Mouse (Mus musculus) MEL (cell line): ENCODE data around the gene Serpina3k. TPM values are rescaled to one million over a fixed set of nuclear protein-coding genes. Genes with fewer than 3 reads are reported as not detected.

Experiments used
- DNase-seq: peaks from one replicate; pipeline ENCODE4 v3.0.0; 2011; ENCODE audit warnings: low read depth, low spot score
- H3K27ac ChIP-seq: 2 replicates; pipeline ENCODE4 v1.5.1; 2012; ENCODE audit warnings: low read depth, mild to moderate bottlenecking, control low read depth, low read length, moderate library complexity; ENCODE audit not compliant: control insufficient read depth
- H3K27me3 ChIP-seq, 2 experiments: fragments of 150-350 bp in 1 of 2; sonication (generic) in 1 of 2; 2 replicates each; pipeline ENCODE4 v1.6.1; 2012; ENCODE audit warnings: low read length in 2 of 2, mild to moderate bottlenecking in 2 of 2, improper control_type of control experiment in 1 of 2, moderate library complexity in 1 of 2; ENCODE audit not compliant: insufficient read depth in 2 of 2, control insufficient read depth in 1 of 2
- H3K36me3 ChIP-seq, 2 experiments: 2 replicates each; pipeline ENCODE4 v1.6.1; 2012 to 2014; ENCODE audit warnings: low read length in 2 of 2, improper control_type of control experiment in 1 of 2, inconsistent platforms in 1 of 2, mild to moderate bottlenecking in 1 of 2; ENCODE audit not compliant: insufficient read depth in 2 of 2, control insufficient read depth in 1 of 2
- H3K4me1 ChIP-seq, 2 experiments: fragments of 150-350 bp in 1 of 2; sonication (generic) in 1 of 2; 2 replicates each; pipeline ENCODE4 v1.6.1; 2012; ENCODE audit warnings: low read length in 2 of 2, improper control_type of control experiment in 1 of 2, mild to moderate bottlenecking in 1 of 2; ENCODE audit not compliant: insufficient read depth in 2 of 2, control insufficient read depth in 1 of 2
- H3K4me3 ChIP-seq, 2 experiments: fragments of 150-350 bp in 1 of 2; sonication (generic) in 1 of 2; 2 replicates each; pipeline ENCODE4 v1.5.1; 2012; ENCODE audit warnings: low read depth in 2 of 2, low read length in 2 of 2, mild to moderate bottlenecking in 2 of 2, moderate library complexity in 2 of 2, control low read depth in 1 of 2, improper control_type of control experiment in 1 of 2; ENCODE audit not compliant: control insufficient read depth in 1 of 2, insufficient read depth in 1 of 2
- H3K79me2 ChIP-seq: 2 replicates; pipeline ENCODE4 v1.6.1; 2012; ENCODE audit warnings: mild to moderate bottlenecking, low read length, moderate library complexity; ENCODE audit not compliant: control insufficient read depth, poor library complexity, insufficient read depth
- H3K9ac ChIP-seq: 2 replicates; pipeline ENCODE4 v1.6.1; 2012; ENCODE audit warnings: low read depth, mild to moderate bottlenecking, control low read depth, low read length, moderate library complexity; ENCODE audit not compliant: control insufficient read depth, poor library complexity, severe bottlenecking
- H3K9me3 ChIP-seq: fragments of 150-350 bp; sonication (generic); replicated peaks from 2 replicates; pipeline ENCODE4 v1.6.1; 2012; ENCODE audit warnings: mild to moderate bottlenecking, low read length, improper control_type of control experiment, moderate library complexity; ENCODE audit not compliant: insufficient read depth
- BHLHE40 ChIP-seq: IDR thresholded peaks from 2 replicates; pipeline ENCODE4 v1.6.1; 2012; ENCODE audit warnings: low read depth, mild to moderate bottlenecking, inconsistent platforms, low read length, improper control_type of control experiment, borderline replicate concordance
- CTCF ChIP-seq, 3 experiments: IDR thresholded peaks in 2 of 3; conservative IDR thresholded peaks in 1 of 3; 2 replicates each; pipeline ENCODE4 v1.5.1; 2011 to 2012; ENCODE audit warnings: low read length in 3 of 3, low read depth in 2 of 3, mild to moderate bottlenecking in 2 of 3, improper control_type of control experiment in 1 of 3, inconsistent platforms in 1 of 3, mixed read lengths in 1 of 3, moderate library complexity in 1 of 3; ENCODE audit not compliant: control insufficient read depth in 1 of 3, insufficient read depth in 1 of 3, poor library complexity in 1 of 3, severe bottlenecking in 1 of 3
- E2F4 ChIP-seq: IDR thresholded peaks from 2 replicates; pipeline ENCODE4 v1.6.1; 2011; ENCODE audit warnings: low read depth, low read length, improper control_type of control experiment, borderline replicate concordance
- ELF1 ChIP-seq: IDR thresholded peaks from 2 replicates; pipeline ENCODE4 v1.6.1; 2014; ENCODE audit warnings: low read depth, mild to moderate bottlenecking, inconsistent platforms, low read length, improper control_type of control experiment, moderate library complexity
- EP300 ChIP-seq, 2 experiments: IDR thresholded peaks; 2 replicates each; pipeline ENCODE4 v1.6.1; 2011; ENCODE audit warnings: improper control_type of control experiment in 2 of 2, low read length in 2 of 2, low read depth in 1 of 2, mild to moderate bottlenecking in 1 of 2
- ETS1 ChIP-seq: IDR thresholded peaks from 2 replicates; pipeline ENCODE4 v1.6.1; 2012; ENCODE audit warnings: low read depth, mild to moderate bottlenecking, inconsistent platforms, low read length, improper control_type of control experiment, moderate library complexity
- GABPA ChIP-seq: IDR thresholded peaks from 2 replicates; pipeline ENCODE4 v1.6.1; 2012; ENCODE audit warnings: low read depth, mild to moderate bottlenecking, inconsistent platforms, low read length, improper control_type of control experiment, moderate library complexity
- KAT2A ChIP-seq: conservative IDR thresholded peaks from 2 replicates; pipeline ENCODE4 v1.6.1; 2012; ENCODE audit warnings: low read depth, low read length, improper control_type of control experiment, inconsistent platforms
- MAX ChIP-seq: IDR thresholded peaks from 2 replicates; pipeline ENCODE4 v1.6.1; 2011; ENCODE audit warnings: low read length, improper control_type of control experiment
- MEF2A ChIP-seq: IDR thresholded peaks from 2 replicates; pipeline ENCODE4 v1.6.1; 2014; ENCODE audit warnings: low read depth, mild to moderate bottlenecking, inconsistent platforms, low read length, improper control_type of control experiment; ENCODE audit not compliant: poor library complexity, insufficient replicate concordance, severe bottlenecking; ENCODE audit errors: extremely low read depth
- MYB ChIP-seq: IDR thresholded peaks from 2 replicates; pipeline ENCODE4 v1.6.1; 2011; ENCODE audit warnings: mild to moderate bottlenecking, low read depth, low read length, improper control_type of control experiment
- MYC ChIP-seq: IDR thresholded peaks from 2 replicates; pipeline ENCODE4 v1.6.1; 2011; ENCODE audit warnings: low read depth, mild to moderate bottlenecking, low read length, improper control_type of control experiment, moderate library complexity
- NELFE ChIP-seq: IDR thresholded peaks from 2 replicates; pipeline ENCODE4 v1.6.1; 2011; ENCODE audit warnings: low read depth, low read length, improper control_type of control experiment
- POLR2AphosphoS5 ChIP-seq: IDR thresholded peaks from 2 replicates; pipeline ENCODE4 v1.6.1; 2012; ENCODE audit warnings: low read depth, borderline replicate concordance, mild to moderate bottlenecking, inconsistent platforms, low read length, moderate library complexity, mixed read lengths
- SMC3 ChIP-seq: IDR thresholded peaks from 2 replicates; pipeline ENCODE4 v1.6.1; 2011; ENCODE audit warnings: low read depth, low read length, improper control_type of control experiment
- TBP ChIP-seq: IDR thresholded peaks from 2 replicates; pipeline ENCODE4 v1.8.0; 2011; ENCODE audit warnings: low read depth, low read length, improper control_type of control experiment
- TCF12 ChIP-seq: IDR thresholded peaks from 2 replicates; pipeline ENCODE4 v1.6.1; 2014; ENCODE audit warnings: low read depth, mild to moderate bottlenecking, inconsistent platforms, low read length, improper control_type of control experiment, moderate library complexity
- UBTF ChIP-seq: IDR thresholded peaks from 2 replicates; pipeline ENCODE4 v1.6.1; 2012; ENCODE audit warnings: low read depth, mild to moderate bottlenecking, inconsistent platforms, low read length, improper control_type of control experiment, moderate library complexity, borderline replicate concordance; ENCODE audit not compliant: insufficient read depth
- USF1 ChIP-seq: IDR thresholded peaks from 2 replicates; pipeline ENCODE4 v1.6.1; 2014; ENCODE audit warnings: low read depth, mild to moderate bottlenecking, inconsistent platforms, low read length, improper control_type of control experiment, moderate library complexity
- USF2 ChIP-seq, 2 experiments: IDR thresholded peaks; 2 replicates each; pipeline ENCODE4 v1.6.1; 2011 to 2012; ENCODE audit warnings: improper control_type of control experiment in 2 of 2, low read length in 2 of 2, borderline replicate concordance in 1 of 2, inconsistent platforms in 1 of 2, low read depth in 1 of 2, mild to moderate bottlenecking in 1 of 2; ENCODE audit not compliant: insufficient read depth in 1 of 2
- ZKSCAN1 ChIP-seq: IDR thresholded peaks from 2 replicates; pipeline ENCODE4 v1.6.1; 2012; ENCODE audit warnings: low read depth, mild to moderate bottlenecking, inconsistent platforms, low read length, improper control_type of control experiment, moderate library complexity
- polyA plus RNA-seq, 2 experiments: library from polyadenylated mRNA; stranded (reverse) in 1 of 2; unstranded in 1 of 2; fragments of >175 nt in 1 of 2; fragments of >200 nt in 1 of 2; gene quantifications; 2 replicates each; pipeline versions ENCODE4 v1.2.1 to v1.2.4; 2012; ENCODE audit warnings: low replicate concordance in 2 of 2, low read depth in 1 of 2; ENCODE audit not compliant: insufficient read length in 2 of 2, insufficient read depth in 1 of 2, missing spikeins in 1 of 2
- total RNA-seq: library from RNA; depleted of rRNA; stranded (reverse); fragments of 300-350 nt; gene quantifications from 2 replicates; pipeline ENCODE4 v1.2.3, GENCODE M21; 2012

Serpina3k gene
- total and polyA plus RNA-seq, 3 experiments, result not detected

- TF ChIP-seq ETS1 (no peak), EP300 (IDR thresholded peaks at IDR 0.05; ENCODE audit: low read depth in 1 of 2, low read length in 2 of 2) (no peak)
- TF ChIP-seq, all 39 proteins: peak for 0
Measured at GRCm38 (mm10) chr12:104298049-104298448, 40.2 kb upstream of the Serpina3k start (continued).

- Histone ChIP-seq H3K79me2 (no peaks in the 10 kb centered on the region), H3K4me1 (no peaks in the 10 kb centered on the region), H3K4me3 (no peak overlapping the region), H3K27ac (no peak overlapping the region), H3K27me3 (no peaks in the 10 kb centered on the region), H3K9me3 (no peaks in the 10 kb centered on the region), H3K36me3 (no peaks in the 10 kb centered on the region), H3K9ac (no peak overlapping the region)
- no peak for TF ChIP-seq SMC3
- TF ChIP-seq BHLHE40, result no peak
- no peak for TF ChIP-seq MYB
- no peak for TF ChIP-seq NELFE
- no peak for TF ChIP-seq GABPA
- no peak for TF ChIP-seq TBP
- TF ChIP-seq UBTF, result no peak
- TF ChIP-seq KAT2A, result no peak
- TF ChIP-seq MAX, result no peak
- no peak for DNase-seq
Measured at GRCm38 (mm10) chr12:104305991-104306390, 32.3 kb upstream of the Serpina3k start.

GRCm38 (mm10) chr12:104314253-104314652 is 24.0 kb upstream of the Serpina3k start, which contains the start of gene Serpina3j:
TSS of gene Serpina3j (plus strand) at chr12:104314553.
- H3K9me3 ChIP-seq, result no peaks in the 10 kb centered on the region
- no peak for TF ChIP-seq UBTF
- TF ChIP-seq ZKSCAN1, result no peak
- TF ChIP-seq SMC3, result no peak
- TF ChIP-seq POLR2AphosphoS5, result no peak
- TF ChIP-seq CTCF (IDR thresholded peaks at IDR 0.05 in 2 of 3, conservative IDR thresholded peaks at IDR 0.05 in 1 of 3; ENCODE audit: control insufficient read depth in 1 of 3, insufficient read depth in 1 of 3, low read depth in 2 of 3, low read length in 3 of 3, poor library complexity in 1 of 3, severe bottlenecking in 1 of 3), result no peak
- no peak for TF ChIP-seq E2F4
- TF ChIP-seq USF1, result no peak
- TF ChIP-seq TCF12, result no peak
- no peak for TF ChIP-seq MYC
- TF ChIP-seq EP300 (IDR thresholded peaks at IDR 0.05; ENCODE audit: low read depth in 1 of 2, low read length in 2 of 2), result no peak
- no peak for TF ChIP-seq USF2 (IDR thresholded peaks at IDR 0.05; ENCODE audit: borderline replicate concordance in 1 of 2, insufficient read depth in 1 of 2, low read depth in 1 of 2, low read length in 2 of 2)
- no peak for TF ChIP-seq ELF1
- TF ChIP-seq MEF2A, result no peak
- H3K9ac ChIP-seq, result no peak within 1 kb of the TSS
- no peak for DNase-seq
- no peaks in the 10 kb centered on the region for H3K4me1 ChIP-seq
- H3K4me3 ChIP-seq, result no peak within 1 kb of the TSS
- H3K79me2 ChIP-seq, result no peaks in the 10 kb centered on the region
- no peaks in the 10 kb centered on the region for H3K36me3 ChIP-seq
- H3K27me3 ChIP-seq, result no peaks in the 10 kb centered on the region
- H3K27ac ChIP-seq, result no peak within 1 kb of the TSS
